Mouse (Mus musculus): ENCODE data around the gene Tatdn3.
A peak's percentile ranks its signal among the peaks of the same experiment; 100 is the strongest.
"Not testable (repeated sequence)": the region's sequence is repeated elsewhere in the genome, so short reads cannot be mapped to it uniquely, and the experiment has no call there.

Tatdn3 gene

GRCm38 (mm10) chr1:191030182-191030581, 32.5 kb downstream of the Tatdn3 start:
- no peak for DNase-seq

DNA sequence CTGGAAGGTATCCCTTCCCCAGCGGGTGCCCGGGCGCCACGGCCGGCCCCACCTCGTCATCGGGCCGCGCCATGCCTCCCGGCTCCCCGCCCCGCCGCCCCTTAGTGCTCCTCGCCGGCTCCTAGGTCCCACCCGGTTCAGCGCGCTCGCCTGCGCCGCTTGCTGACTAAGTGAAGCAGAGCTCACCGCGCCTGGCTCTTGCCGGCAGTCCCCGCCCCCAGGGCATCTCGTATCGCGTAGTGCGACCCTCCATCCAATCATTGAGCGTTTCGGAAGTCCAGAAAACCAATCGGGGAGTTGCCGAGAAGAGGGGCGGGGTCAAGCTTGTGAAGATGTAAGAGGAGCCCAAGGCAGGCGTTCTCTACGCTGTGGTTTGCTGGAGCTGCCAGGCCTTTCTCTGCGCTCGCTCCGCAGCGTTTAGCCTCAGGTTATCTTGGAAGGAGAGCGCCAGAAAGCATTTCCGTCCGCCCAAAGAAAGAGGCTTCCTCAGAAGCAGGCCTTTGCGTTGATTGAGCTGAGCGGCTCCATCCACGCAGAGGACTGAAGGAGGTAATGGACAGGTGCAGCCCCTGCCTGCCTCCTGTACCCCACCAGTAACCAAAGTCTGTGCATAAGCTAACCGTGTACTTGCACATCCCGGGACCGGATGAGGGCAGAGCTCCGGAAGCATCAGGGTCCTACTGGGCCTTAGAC, 36.6 kb downstream of the Tatdn3 start, which contains the start of gene Flvcr1:
Gene Flvcr1, minus strand, starts transcription at position 138 of the 693 bp plus-strand sequence.
- DNase-seq = peak; percentile 97 to 99

DNA sequence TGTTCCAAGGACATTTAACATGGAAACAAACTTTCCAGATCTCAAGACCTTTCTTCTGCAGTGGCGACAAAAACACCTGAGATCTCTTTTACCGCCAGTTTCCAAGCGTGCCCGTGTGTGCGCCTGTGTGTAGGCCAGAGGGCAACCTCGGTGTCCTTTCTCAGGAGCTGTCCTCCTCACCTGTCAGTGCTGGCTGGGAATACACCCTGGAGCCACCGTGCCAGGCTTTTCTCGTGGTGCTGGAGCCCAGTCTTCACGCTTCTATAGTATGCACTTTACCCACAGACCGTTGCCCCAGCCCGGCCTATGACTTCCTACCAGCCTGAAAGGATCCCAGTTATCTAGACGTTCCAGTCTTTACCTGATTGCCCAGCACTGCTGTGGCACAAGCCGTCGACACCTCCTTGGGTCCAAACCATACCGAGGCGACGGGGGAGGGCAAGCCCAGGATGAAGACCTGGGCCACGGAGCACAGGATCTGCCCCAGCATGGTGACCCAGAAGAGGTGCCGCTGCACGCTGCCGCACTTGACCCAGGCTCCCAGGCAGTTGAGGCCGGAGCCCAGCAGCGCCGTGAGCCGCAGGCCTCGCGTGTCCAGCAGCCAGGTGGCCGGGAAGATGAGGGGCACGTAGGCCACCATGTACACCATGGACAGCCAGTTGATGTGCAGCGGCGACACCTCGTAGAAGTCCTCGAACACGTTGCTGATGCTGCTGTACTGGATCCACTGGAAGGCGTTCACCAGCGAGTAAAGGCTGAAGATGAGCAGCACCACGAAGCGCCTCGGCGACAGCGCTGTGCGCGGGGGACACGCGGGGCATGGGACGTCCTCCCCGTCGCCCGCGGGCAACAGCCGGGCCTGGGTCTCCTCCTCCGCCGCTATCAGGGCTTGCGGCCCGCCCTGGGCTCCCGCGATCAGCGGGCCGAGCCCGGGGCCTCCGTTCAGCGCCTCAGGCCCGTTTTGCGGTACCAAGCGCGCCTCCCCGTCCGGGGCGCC, 37.4 kb downstream of the Tatdn3 start:
- DNase-seq = peak; percentile 39 to 60

GRCm38 (mm10) chr1:191023806-191024205, 38.9 kb downstream of the Tatdn3 start:
- DNase-seq = not testable (repeated sequence)

- no peak for DNase-seq
Measured at GRCm38 (mm10) chr1:191023140-191023539, 39.6 kb downstream of the Tatdn3 start.

DNA sequence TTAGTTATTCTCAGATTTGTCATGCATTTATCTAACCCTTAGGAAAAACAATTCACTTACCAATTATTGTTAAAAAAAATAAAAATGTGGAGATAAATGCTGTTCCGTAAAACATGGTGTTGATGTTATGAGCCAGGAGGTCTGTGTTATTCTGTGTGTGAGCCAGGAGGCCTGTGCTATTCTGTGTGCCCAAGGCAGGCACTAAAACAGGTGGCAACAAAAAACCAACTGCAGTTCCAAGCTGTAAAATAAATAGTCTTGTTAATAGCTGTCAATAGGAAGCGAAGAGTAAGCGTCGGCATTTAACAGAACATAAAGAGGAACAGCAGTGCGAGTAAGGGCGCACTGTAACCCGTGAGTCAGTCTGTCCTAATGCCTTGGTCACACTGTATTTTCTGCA, 41.7 kb downstream of the Tatdn3 start:
- DNase-seq = no peak

DNA sequence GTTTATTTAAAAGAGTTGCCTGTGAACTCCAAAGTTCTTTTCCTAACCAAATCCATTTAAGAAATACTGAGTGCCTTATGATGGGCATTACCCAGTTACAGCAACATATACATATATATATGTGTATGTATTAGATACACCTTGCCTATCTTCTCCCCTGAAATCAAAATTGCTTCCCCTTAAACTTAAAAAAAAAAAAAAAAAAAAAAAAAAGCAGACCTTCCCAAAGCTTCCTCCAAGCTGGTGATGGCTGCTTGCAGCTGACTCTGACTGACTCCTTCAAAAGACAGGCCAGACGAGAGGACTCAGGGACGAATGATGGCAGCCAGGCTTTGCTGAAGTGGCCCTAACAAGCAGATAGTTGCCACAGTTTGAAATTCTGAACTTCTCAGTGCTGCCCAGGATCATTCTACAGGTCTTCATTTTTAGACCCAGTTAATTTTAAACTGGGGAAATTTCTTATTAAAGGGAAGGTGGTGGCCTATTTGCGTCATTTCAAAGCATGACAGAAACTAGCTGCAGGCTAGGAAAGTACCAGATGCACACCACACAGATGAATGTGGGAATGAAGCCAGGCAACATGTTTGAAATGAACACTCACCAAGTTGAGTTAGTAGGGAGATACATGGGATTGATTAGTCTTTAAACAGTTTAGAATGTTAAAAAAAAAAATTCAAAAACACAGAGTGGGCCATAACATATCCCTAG, 42.4 kb downstream of the Tatdn3 start:
- no peak for DNase-seq

DNA sequence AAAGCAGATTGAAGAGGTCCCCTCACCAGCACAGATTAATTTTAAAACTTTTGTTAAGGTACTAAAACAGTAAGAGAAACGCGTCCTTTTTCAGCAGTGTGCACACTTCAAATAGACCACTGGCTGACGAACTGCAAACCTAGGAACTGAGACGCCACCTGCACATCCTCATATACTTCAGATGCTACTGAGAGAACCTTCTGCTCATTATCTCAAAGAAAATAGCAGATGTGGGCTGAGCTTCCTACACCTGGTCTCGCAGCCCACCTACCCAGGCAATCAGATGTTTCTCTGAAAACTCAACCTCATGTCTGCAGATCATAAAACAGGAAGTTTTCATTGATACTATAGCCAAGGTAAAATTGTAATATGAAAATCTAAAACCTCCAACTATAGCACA, 42.9 kb downstream of the Tatdn3 start:
- DNase-seq = no peak

DNA sequence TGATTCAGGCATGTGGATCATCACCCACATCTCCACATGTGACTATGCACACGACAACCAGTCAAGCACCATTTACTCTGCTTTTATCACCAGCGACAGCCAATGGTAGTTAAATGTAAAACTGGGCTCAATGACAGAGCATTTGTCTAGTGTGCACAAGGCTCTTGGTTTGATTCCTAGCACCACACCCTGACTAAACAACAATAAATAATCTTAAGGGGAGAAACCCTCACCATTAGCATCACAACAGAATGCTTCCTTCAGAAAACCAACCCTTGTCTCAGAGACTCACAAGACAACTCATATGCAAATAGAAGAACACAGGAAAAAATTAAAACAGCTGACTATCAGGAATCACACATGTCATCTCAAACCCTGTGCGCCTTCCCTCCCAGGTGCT, 48.5 kb downstream of the Tatdn3 start:
- DNase-seq = no peak

DNA sequence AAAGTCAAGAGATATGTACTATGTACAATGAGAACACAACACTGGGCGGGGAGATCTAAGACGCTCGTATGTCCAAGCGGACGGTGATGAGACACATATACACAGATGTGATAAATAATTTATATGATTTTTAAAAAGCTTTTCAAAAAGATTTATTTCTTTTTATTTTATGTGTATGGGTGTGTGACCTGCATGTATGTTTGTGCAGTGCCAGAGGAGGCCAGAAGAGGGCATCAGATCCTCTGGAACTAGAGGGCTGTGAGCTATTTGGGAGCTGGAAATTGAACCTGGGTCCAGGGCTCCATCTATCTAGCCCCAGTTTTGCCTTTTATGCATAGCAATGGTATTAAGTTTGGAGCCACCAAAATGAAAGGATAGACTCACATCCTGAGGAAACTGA, 54.0 kb downstream of the Tatdn3 start:
- DNase-seq = no peak

DNA sequence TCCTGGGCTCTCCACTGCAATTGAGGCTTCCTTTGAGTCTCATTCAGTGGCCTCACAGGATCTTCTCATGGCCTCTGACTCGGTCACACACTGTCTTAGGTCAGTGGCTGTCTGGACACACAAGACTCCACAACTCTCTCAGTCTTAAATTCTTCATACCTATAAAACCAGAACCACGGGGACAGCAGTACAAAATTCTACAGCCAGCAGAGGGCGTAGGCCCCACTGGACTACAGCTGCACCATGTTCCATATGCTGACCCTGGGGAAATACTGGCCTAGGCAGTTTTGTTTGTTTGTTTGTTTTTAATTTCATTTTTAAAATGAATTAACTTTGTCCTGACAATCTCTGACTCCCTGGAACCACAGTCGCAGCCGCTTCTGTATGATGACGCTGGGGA, 60.5 kb downstream of the Tatdn3 start:
- DNase-seq = no peak

DNA sequence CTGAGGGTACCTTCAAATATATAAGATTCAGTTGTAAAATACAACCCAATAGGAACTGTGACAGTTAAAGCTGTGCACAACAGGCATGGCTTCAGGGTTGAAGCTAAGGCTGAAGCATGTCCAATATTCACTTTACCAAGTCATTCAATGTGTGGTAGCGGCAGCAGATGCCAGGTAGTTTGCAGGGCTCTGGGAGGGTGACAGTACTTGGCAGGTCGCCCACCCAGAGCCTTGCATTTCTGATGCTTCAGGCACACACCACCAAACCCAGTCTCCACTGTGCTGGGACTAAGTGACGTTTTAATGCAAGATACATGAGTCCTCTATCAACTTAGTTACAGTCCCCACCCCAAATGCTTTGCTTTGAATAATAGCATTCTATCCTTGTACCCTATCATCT, 62.0 kb downstream of the Tatdn3 start:
- peak; percentile 25 to 48 for DNase-seq

- no peak for DNase-seq
Measured at GRCm38 (mm10) chr1:190998027-190998426, 64.7 kb downstream of the Tatdn3 start.

DNA sequence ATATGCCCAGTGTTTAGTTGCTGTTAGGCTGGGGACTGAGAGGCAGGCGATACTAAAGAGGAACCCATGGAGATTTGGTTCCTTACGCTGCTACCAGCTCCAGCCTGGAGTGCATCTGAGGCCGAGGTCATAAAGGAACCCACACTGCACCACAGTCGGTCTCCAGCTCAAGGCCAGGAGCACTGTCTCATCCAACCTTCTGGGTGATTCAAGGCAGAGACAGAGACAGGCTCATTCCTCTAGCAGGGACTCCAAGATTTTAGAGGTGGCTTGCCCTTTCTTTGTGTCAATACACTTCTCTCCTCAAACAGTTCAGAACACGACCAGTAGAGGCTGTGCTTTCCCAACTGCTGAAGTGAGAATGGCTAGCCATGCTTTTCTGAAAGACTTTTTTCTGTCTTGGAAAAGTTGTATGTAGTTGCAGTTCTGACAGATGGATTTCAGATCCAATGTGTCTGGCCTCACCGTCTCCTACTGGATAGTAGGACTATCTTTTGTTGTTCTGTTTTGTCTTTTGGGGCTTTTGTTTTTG, 66.3 kb downstream of the Tatdn3 start:
- DNase-seq = no peak
